In the genomic region with DNA sequence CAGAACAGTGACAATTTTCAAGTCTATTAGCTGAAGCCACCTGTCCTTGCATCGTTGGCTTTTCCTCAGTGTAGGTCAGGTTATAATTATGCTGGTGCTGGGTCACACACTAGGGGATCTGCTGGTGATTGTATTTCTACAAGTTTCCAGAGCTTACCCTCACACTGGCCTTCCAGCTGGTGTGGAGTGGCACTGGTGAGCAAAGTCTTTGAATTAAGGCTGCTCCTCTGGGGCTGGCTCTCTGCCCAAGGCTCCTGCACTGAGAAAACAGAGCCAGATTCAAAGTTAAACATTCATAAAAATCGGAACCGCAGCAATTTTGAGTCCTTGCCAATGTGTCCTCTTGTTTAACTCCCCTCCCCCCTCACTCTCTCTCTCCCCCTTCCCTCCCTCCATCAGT, we compare ENCODE assay signal across 10 mouse cellular contexts.
DNase-seq lines count a peak whose midpoint lies in the region; ATAC-seq and TF ChIP-seq lines count a peak whose summit lies in the region.
"Had no signal": no experiment of that assay in that cellular context is flagged by ENCODE, and none has a peak within 500 bp of the region (broad histone marks: within the 10 kb centered on the region; RNA-seq: fewer than 3 reads in every experiment).

No protein-coding gene starts in this region.

- H3K27me3 ChIP-seq in Patski = no peaks in the 10 kb centered on the region
- H3K27me3 ChIP-seq in lung, postnatal 0 days (replicated peaks; ENCODE audit: insufficient read depth, low read length) = no peaks in the 10 kb centered on the region
- H3K27me3 ChIP-seq in intestine, postnatal 0 days (replicated peaks; ENCODE audit: control insufficient read depth, insufficient read depth, low read length) = no peaks in the 10 kb centered on the region
- H3K27me3 ChIP-seq: embryonic facial prominence, embryonic 15.5 days had no signal

- H3K36me3 ChIP-seq in lung, postnatal 0 days (ENCODE audit: insufficient read depth, low read length) = no peaks in the 10 kb centered on the region
- H3K36me3 ChIP-seq in intestine, postnatal 0 days (ENCODE audit: control insufficient read depth, insufficient read depth) = no peaks in the 10 kb centered on the region
- H3K36me3 ChIP-seq: embryonic facial prominence, embryonic 15.5 days had no signal

- no peak for TF ChIP-seq EP300 in lung, postnatal 0 days (IDR thresholded peaks at IDR 0.05)

- in situ Hi-C loops in Patski (cut with MboI; ENCODE audit: low pct_unique_long_range_greater_than_20kb) = no loop called here

- H3K9ac ChIP-seq in lung, postnatal 0 days (replicated peaks; ENCODE audit: low read depth) = no peak overlapping the region
- no peak overlapping the region for H3K9ac ChIP-seq in intestine, postnatal 0 days (ENCODE audit: low read depth, low read length)
- H3K9ac ChIP-seq: embryonic facial prominence, embryonic 15.5 days; hindbrain, embryonic 14.5 days had no signal

- WGBS in lung, postnatal 0 days = 18% methylated on average over 3 of the region's 3 CpGs
- WGBS in intestine, postnatal 0 days = 21% methylated on average over 3 of the region's 3 CpGs

- no peak overlapping the region for H3K4me2 ChIP-seq in lung, postnatal 0 days (replicated peaks; ENCODE audit: low read depth, low read length)
- H3K4me2 ChIP-seq in intestine, postnatal 0 days (replicated peaks; ENCODE audit: low read depth) = no peak overlapping the region
- H3K4me2 ChIP-seq: embryonic facial prominence, embryonic 15.5 days; hindbrain, embryonic 14.5 days had no signal

- no peaks in the 10 kb centered on the region for H3K9me3 ChIP-seq in lung, postnatal 0 days (ENCODE audit: low read length)
- H3K9me3 ChIP-seq in intestine, postnatal 0 days (ENCODE audit: control insufficient read depth) = no peaks in the 10 kb centered on the region
- H3K9me3 ChIP-seq: embryonic facial prominence, embryonic 15.5 days had no signal

- CTCF ChIA-PET in Patski (lab: Charles Lee) = no interaction called here

- ATAC-seq in Patski = peak; percentile 40
- ATAC-seq in lung, postnatal 0 days = no peak; the same call in 1 of the 2 replicates
- ATAC-seq in intestine, postnatal 0 days = no peak

- no peak overlapping the region for H3K4me3 ChIP-seq in lung, postnatal 0 days (ENCODE audit: low read depth, low read length)
- H3K4me3 ChIP-seq in intestine, postnatal 0 days (ENCODE audit: low read depth, low read length) = no peak overlapping the region
- H3K4me3 ChIP-seq: embryonic facial prominence, embryonic 15.5 days had no signal

- POLR2A ChIA-PET in Patski (lab: Charles Lee) = interaction anchor here (0.6 kb wide), 1 partner anchor 42 kb away, joined by 6 read pairs; no protein-coding TSS in a partner anchor

- H3K4me1 ChIP-seq in lung, postnatal 0 days (ENCODE audit: insufficient read depth, low read depth, low read length) = peaks cover 7% of the 10 kb centered on the region; the same call in 1 of the 2 replicates
- no peaks in the 10 kb centered on the region for H3K4me1 ChIP-seq in intestine, postnatal 0 days (replicated peaks; ENCODE audit: control insufficient read depth, insufficient read depth, low read length)

- peak; percentile 16 for DNase-seq in gastrocnemius, postnatal 10 days
- DNase-seq in gastrocnemius, postnatal 36 days = no peak
- DNase-seq in Patski (ENCODE audit: low read depth, low spot score) = peak; percentile 85
- DNase-seq in kidney, adult 9 months = peak; percentile 93
- peak; percentile 66 for DNase-seq in lung, postnatal 0 days (ENCODE audit: low spot score)
- no peak for DNase-seq in thymus, postnatal 36 days
- DNase-seq in cerebellum, adult 18-20 months = no peak

- no peak overlapping the region for H3K27ac ChIP-seq in lung, postnatal 0 days (ENCODE audit: low read length)
- H3K27ac ChIP-seq in intestine, postnatal 0 days (ENCODE audit: low read depth, low read length) = no peak overlapping the region
- H3K27ac ChIP-seq: embryonic facial prominence, embryonic 15.5 days; hindbrain, embryonic 14.5 days had no signal

- intact Hi-C loops in gastrocnemius, postnatal 36 days (cut with DNase I) = no loop called here

- TF ChIP-seq CTCF in Patski (IDR thresholded peaks at IDR 0.05) = peak; percentile 8
- no peak for TF ChIP-seq CTCF in lung, postnatal 0 days (IDR thresholded peaks at IDR 0.05)
- no peak for TF ChIP-seq CTCF in intestine, postnatal 0 days (IDR thresholded peaks at IDR 0.05; ENCODE audit: low read depth)

Comparison
In these comparisons a context has a peak if more than half of its experiments do, and no peak if none do; other contexts are left out.
1. DNase-seq: peak in gastrocnemius, postnatal 10 days (single experiment), Patski (single experiment), kidney, adult 9 months (single experiment) and lung, postnatal 0 days (single experiment); none in gastrocnemius, postnatal 36 days (0 of 2), thymus, postnatal 36 days (0 of 2) and cerebellum, adult 18-20 months (0 of 2).